ENCODE assay signal across 14 mouse cellular contexts in the genomic region with DNA sequence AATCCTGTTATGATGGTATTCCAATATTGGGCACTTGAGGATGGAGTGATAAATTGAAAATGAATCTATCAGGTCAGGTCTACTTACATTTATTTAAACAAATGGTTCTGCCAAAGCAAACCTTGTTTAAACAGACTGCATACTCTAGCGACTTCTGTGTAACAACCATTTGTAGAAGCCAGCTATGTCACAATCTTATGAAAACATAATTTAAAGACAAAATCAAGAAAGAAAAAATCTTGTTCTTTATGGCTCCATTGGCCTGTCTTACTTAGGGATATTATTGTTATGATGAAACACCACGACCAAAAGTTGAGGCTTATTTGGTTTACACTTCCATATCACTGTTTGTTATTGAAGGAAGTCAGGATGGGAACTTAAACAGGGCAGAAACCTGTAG.
"Had no signal": no experiment of that assay in that cellular context is flagged by ENCODE, and none has a peak within 500 bp of the region (broad histone marks: within the 10 kb centered on the region; RNA-seq: fewer than 3 reads in every experiment).

No protein-coding gene starts in this region.

- H3K9ac ChIP-seq: neural tube, embryonic 15.5 days; stomach, embryonic 15.5 days had no signal

- DNase-seq: right cerebral cortex, adult 18-20 months; right cerebral cortex, postnatal 14 days; right cerebral cortex, postnatal 25 days; right cerebral cortex, postnatal 4 days; spleen, adult 18-20 months; thymus, adult 18-20 months; thymus, adult 2 months; thymus, postnatal 14 days; thymus, postnatal 25 days; thymus, postnatal 36 days; thymus, postnatal 4 days had no signal

- H3K27me3 ChIP-seq: neural tube, embryonic 15.5 days; stomach, embryonic 15.5 days had no signal

- H3K4me1 ChIP-seq: neural tube, embryonic 15.5 days; stomach, embryonic 15.5 days had no signal

- H3K36me3 ChIP-seq: neural tube, embryonic 15.5 days; stomach, embryonic 15.5 days had no signal

- H3K9me3 ChIP-seq: neural tube, embryonic 15.5 days; stomach, embryonic 15.5 days had no signal

- H3K4me2 ChIP-seq: neural tube, embryonic 15.5 days; stomach, embryonic 15.5 days had no signal

- H3K4me3 ChIP-seq: neural tube, embryonic 15.5 days; stomach, embryonic 15.5 days had no signal

- H3K27ac ChIP-seq: neural tube, embryonic 15.5 days; stomach, embryonic 15.5 days; stomach, postnatal 0 days had no signal
